Mouse (Mus musculus): ENCODE data around the gene Fbxl20.

DNA sequence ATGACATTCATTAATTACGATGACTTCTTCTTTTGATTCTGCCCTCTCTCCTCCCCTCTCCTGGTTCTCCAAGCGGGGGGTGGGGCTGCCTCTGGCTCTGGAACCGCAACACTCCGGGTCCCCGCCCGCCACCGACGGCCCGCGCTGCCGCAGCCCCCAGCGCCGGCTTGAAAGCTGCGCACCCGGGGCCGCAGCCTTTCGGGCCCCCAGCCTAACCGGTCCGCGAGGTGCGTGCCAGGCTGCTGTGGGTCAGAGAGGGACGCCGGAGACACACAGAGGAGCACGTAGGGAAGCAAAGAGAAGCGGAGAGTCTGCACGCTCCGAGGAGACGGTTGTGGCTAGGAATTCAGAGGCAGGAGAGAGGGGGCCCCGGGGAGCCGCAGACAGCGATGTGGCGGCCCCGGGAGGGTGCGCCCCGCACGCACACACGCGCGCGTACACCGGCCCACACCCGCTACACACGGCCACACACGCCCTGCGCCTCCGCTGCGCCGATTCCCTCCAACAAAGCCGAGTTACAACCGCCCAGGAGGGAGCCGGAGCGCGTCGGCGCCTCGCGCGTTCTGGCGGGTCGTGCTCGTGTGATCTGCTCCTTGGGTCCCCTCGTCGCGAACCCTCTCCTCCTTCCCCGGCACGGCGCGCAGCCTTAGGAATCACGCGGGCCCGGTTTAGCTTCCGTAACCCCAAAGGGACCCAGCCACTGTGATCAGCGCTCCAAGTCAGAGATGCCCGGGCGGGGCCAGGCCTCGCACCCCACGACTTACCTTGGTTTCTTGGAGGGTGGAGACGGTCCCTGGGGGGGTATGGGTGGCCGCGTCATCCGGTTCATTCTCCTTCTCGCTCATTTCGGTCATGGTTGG is 97.8 kb downstream of the Fbxl20 start:
- no peak for TF ChIP-seq CTCF (conservative IDR thresholded peaks at IDR 0.05; ENCODE audit: low read length)
- no peak for TF ChIP-seq POU5F1 (IDR thresholded peaks at IDR 0.05; ENCODE audit: borderline replicate concordance, low read length)
